Mouse (Mus musculus): ENCODE measurements around the gene Vta1. TPM values are rescaled to one million over a fixed set of nuclear protein-coding genes. Genes with fewer than 3 reads are reported as not detected.

The Vta1 gene
- polyA plus RNA-seq, 1 experiment from 2014 or later: 119 TPM

GRCm38 (mm10) chr10:14639043-14639442 is 66.3 kb downstream of the Vta1 start:
- WGBS: 92% methylated on average over 4 of the region's 4 CpGs
- H3K27ac ChIP-seq: no peak overlapping the region
- no peak for DNase-seq (ENCODE audit: extremely low spot score, low spot score)
- no peaks in the 10 kb centered on the region for H3K27me3 ChIP-seq (ENCODE audit: poor library complexity, severe bottlenecking)
- H3K4me3 ChIP-seq: no peak overlapping the region
- peaks cover 2% of the 10 kb centered on the region; the same call in 1 of the 2 replicates for H3K9me3 ChIP-seq
- no peaks in the 10 kb centered on the region for H3K4me1 ChIP-seq
- H3K36me3 ChIP-seq (replicated peaks): no peaks in the 10 kb centered on the region

GRCm38 (mm10) chr10:14625706-14626105 is 79.7 kb downstream of the Vta1 start:
- no peak for DNase-seq (ENCODE audit: extremely low spot score, low spot score)
- 100% methylated on average over 1 of the region's 1 CpGs for WGBS
- Histone ChIP-seq H3K9me3 (no peaks in the 10 kb centered on the region), H3K27me3 (ENCODE audit: poor library complexity, severe bottlenecking) (no peaks in the 10 kb centered on the region), H3K4me3 (no peak overlapping the region), H3K27ac (no peak overlapping the region), H3K4me1 (no peaks in the 10 kb centered on the region), H3K36me3 (replicated peaks) (no peaks in the 10 kb centered on the region)

- Histone ChIP-seq H3K9me3 (no peaks in the 10 kb centered on the region), H3K36me3 (replicated peaks) (no peaks in the 10 kb centered on the region), H3K4me3 (no peak overlapping the region), H3K4me1 (no peaks in the 10 kb centered on the region), H3K27ac (no peak overlapping the region), H3K27me3 (ENCODE audit: poor library complexity, severe bottlenecking) (no peaks in the 10 kb centered on the region)
- WGBS: 83% methylated on average over 1 of the region's 1 CpGs
- DNase-seq (ENCODE audit: extremely low spot score, low spot score): no peak
These were observed 86.2 kb downstream of the Vta1 start for GRCm38 (mm10) chr10:14619156-14619555.

GRCm38 (mm10) chr10:14618301-14618700 is 87.1 kb downstream of the Vta1 start:
- no peaks in the 10 kb centered on the region for H3K27me3 ChIP-seq (ENCODE audit: poor library complexity, severe bottlenecking)
- no peak overlapping the region for H3K27ac ChIP-seq
- WGBS: 88% methylated on average over 1 of the region's 1 CpGs
- H3K4me3 ChIP-seq: no peak overlapping the region
- no peaks in the 10 kb centered on the region for H3K4me1 ChIP-seq
- DNase-seq (ENCODE audit: extremely low spot score, low spot score): no peak
- peaks cover 5% of the 10 kb centered on the region; the same call in 1 of the 2 replicates for H3K9me3 ChIP-seq
- H3K36me3 ChIP-seq (replicated peaks): no peaks in the 10 kb centered on the region

- no peaks in the 10 kb centered on the region for H3K36me3 ChIP-seq (replicated peaks)
- H3K9me3 ChIP-seq: peaks cover 5% of the 10 kb centered on the region; the same call in 1 of the 2 replicates
- H3K4me3 ChIP-seq: no peak overlapping the region
- H3K27ac ChIP-seq: no peak overlapping the region
- no peaks in the 10 kb centered on the region for H3K4me1 ChIP-seq
- no peak for DNase-seq (ENCODE audit: extremely low spot score, low spot score)
- H3K27me3 ChIP-seq (ENCODE audit: poor library complexity, severe bottlenecking): no peaks in the 10 kb centered on the region
These were observed 89.9 kb downstream of the Vta1 start for GRCm38 (mm10) chr10:14615441-14615840.

- H3K27ac ChIP-seq: no peak overlapping the region
- no peak overlapping the region for H3K4me3 ChIP-seq
- no peaks in the 10 kb centered on the region for H3K27me3 ChIP-seq (ENCODE audit: poor library complexity, severe bottlenecking)
- H3K4me1 ChIP-seq: no peaks in the 10 kb centered on the region
- WGBS: 90% methylated on average over 5 of the region's 5 CpGs
- H3K9me3 ChIP-seq: no peaks in the 10 kb centered on the region
- DNase-seq (ENCODE audit: extremely low spot score, low spot score): no peak
- no peaks in the 10 kb centered on the region for H3K36me3 ChIP-seq (replicated peaks)
These were observed 97.8 kb downstream of the Vta1 start for GRCm38 (mm10) chr10:14607597-14607996.

Other genes with a start within 250 kb of the Vta1 start
- gene Adgrg6, start 159.9 kb downstream of the Vta1 start, polyA plus RNA-seq (2016; fragmentation: Nextera tagmentation; extraction: Ambion mirVana): 0.07 and 0.27 TPM in 2 replicates
- gene Nmbr, start within 50 bp of the Vta1 start, polyA plus RNA-seq (2016; fragmentation: Nextera tagmentation; extraction: Ambion mirVana): 0.55 and 0.59 TPM in 2 replicates
- gene Gje1, start 12.7 kb upstream of the Vta1 start, polyA plus RNA-seq (2016; fragmentation: Nextera tagmentation; extraction: Ambion mirVana): 0.10 TPM in 1 of 2 replicates, not detected in the other

Data from forebrain, embryonic 10.5 days (tissue).